In genomic region chr11:120990951-120991526, GRCm38 (mm10) we compare ENCODE assay signal across 8 mouse cellular contexts. TPM values are rescaled to one million over a fixed set of nuclear protein-coding genes. Genes with fewer than 3 reads are reported as not detected.
DNase-seq lines count a peak whose midpoint lies in the region; ATAC-seq and TF ChIP-seq lines count a peak whose summit lies in the region.

Gene Csnk1d (minus strand): TSS chr11:120991330.

- peaks cover 2% of the 10 kb centered on the region; the same call in 1 of the 2 replicates for H3K36me3 ChIP-seq in forebrain, embryonic 15.5 days

- peak within 1 kb of the TSS; percentile 93 for H3K27ac ChIP-seq in forebrain, embryonic 15.5 days (replicated peaks)

- H3K4me1 ChIP-seq in forebrain, embryonic 15.5 days, result peaks cover 55% of the 10 kb centered on the region
- peaks cover 29% of the 10 kb centered on the region for H3K4me1 ChIP-seq in lung, adult 2 months (ENCODE audit: control insufficient read depth, insufficient read depth, low read length)

- TF ChIP-seq POLR2A in lung, adult 2 months (IDR thresholded peaks at IDR 0.05; ENCODE audit: borderline replicate concordance, extremely low read depth, low read depth, low read length), result peak; percentile 56; the same call in 1 of the 2 replicates

- ATAC-seq in forebrain, embryonic 15.5 days (replicated peaks), result peak; percentile 91
- peak; percentile 74 for ATAC-seq in neutrophil, adult 5-6 weeks (ENCODE audit: extremely low read depth, insufficient number of reproducible peaks, low FRiP score, poor library complexity, severe bottlenecking)

- WGBS in forebrain, embryonic 15.5 days, result under 1% methylated on average over 58 of the region's 59 CpGs
- under 1% methylated on average over 56 of the region's 59 CpGs for WGBS in lung, adult 2 months

- no peaks in the 10 kb centered on the region for H3K9me3 ChIP-seq in forebrain, embryonic 15.5 days

- peak within 1 kb of the TSS; percentile 65 for H3K4me2 ChIP-seq in forebrain, embryonic 15.5 days (replicated peaks)

- no peaks in the 10 kb centered on the region for H3K27me3 ChIP-seq in forebrain, embryonic 15.5 days

- H3K9ac ChIP-seq in forebrain, embryonic 15.5 days (replicated peaks), result peak within 1 kb of the TSS; percentile 100

- TF ChIP-seq CTCF in lung, adult 2 months (IDR thresholded peaks at IDR 0.05; ENCODE audit: insufficient read depth, low read length), result no peak

- peak; percentile 92 for DNase-seq in ES-CJ7 (ENCODE audit: low read depth, low spot score)
- peak; percentile 100 for DNase-seq in cerebellum, adult 11 months
- peak; percentile 97 for DNase-seq in heart, postnatal 25 days (ENCODE audit: low spot score)
- DNase-seq in layer of hippocampus, adult 18-20 months (ENCODE audit: low spot score in 2 of 2), result peak; percentile 98 to 99
- DNase-seq in lung, adult 2 months, result peak; percentile 100
- DNase-seq in thymus, adult 18-20 months, result peak; percentile 91 to 92

- H3K4me3 ChIP-seq in forebrain, embryonic 15.5 days, result peak within 1 kb of the TSS; percentile 99
- peak within 1 kb of the TSS; percentile 83 for H3K4me3 ChIP-seq in lung, adult 2 months (replicated peaks; ENCODE audit: extremely low read depth, low read depth, low read length)

- intact Hi-C loops in heart, postnatal 25 days (cut with DNase I), result no loop called here

RNA-seq across cellular contexts. Expression of gene Csnk1d, which starts in this region (rescaled TPM):
- polyA plus RNA-seq in forebrain, embryonic 15.5 days (2015; fragmentation: Nextera tagmentation; extraction: Ambion mirVana), result 145 and 157 TPM in 2 replicates
- total RNA-seq in heart, postnatal 25 days (2021), result 10 to 100 TPM; 50.7 to 56.5 TPM
- total RNA-seq in layer of hippocampus, adult 18-20 months (2021), result 100 to 1,000 TPM; 136 TPM
- polyA plus RNA-seq in lung, adult 2 months (2012; rRNA removed), result 61.2 and 75.3 TPM in 2 replicates
- total RNA-seq in neutrophil, adult 5-6 weeks (2017), result 89.3 and 108 TPM in 2 replicates

Comparison
In these comparisons a context has a peak if more than half of its experiments do, and no peak if none do; other contexts are left out.
1. Peak in every context shown above with its lines: DNase-seq, ATAC-seq, H3K4me3 ChIP-seq and H3K27ac ChIP-seq.